Mouse (Mus musculus) natural killer cell, adult 2 months (primary cell): Measurements from ENCODE around the gene Gm39566.

Source experiments
- DNase-seq, 2 experiments: peaks; one replicate each; pipeline ENCODE4 v3.0.0; 2022; ENCODE audit warnings: low spot score in 2 of 2

Gm39566 gene

GRCm38 (mm10) chr11:69797924-69798323, 17.2 kb downstream of the Gm39566 start:
- DNase-seq, result no peak

GRCm38 (mm10) chr11:69795983-69796435, 19.1 kb downstream of the Gm39566 start:
- DNase-seq, result no peak

- DNase-seq, result peak; percentile 93 to 94
Measured at GRCm38 (mm10) chr11:69795168-69795982, 19.7 kb downstream of the Gm39566 start, which contains the start of gene Chrnb1. Gene Chrnb1 (minus strand): TSS chr11:69795943.

GRCm38 (mm10) chr11:69793429-69793828, 21.7 kb downstream of the Gm39566 start:
- no peak for DNase-seq

DNA sequence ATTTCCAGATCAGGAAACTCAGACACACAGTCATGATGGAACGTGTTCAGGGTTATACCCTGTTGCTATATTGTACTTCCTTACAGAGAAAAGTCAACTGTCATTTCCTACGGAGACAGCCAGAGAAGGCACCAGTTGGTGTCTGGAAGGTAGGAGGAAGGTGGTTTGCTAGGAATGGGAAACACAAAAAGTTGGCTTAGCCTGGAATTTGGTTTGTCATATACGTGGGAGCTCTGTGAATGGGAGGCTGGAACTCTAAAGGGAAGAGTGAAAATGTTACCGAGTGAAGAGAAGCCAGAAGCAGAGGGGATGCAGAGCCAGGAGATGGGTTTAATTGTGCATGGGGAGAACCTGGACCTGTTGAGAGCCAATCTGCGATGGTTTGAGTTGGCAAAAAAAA, 23.7 kb downstream of the Gm39566 start:
- no peak for DNase-seq

GRCm38 (mm10) chr11:69789431-69789830, 25.7 kb downstream of the Gm39566 start:
- DNase-seq, result no peak

GRCm38 (mm10) chr11:69787306-69787705, 27.8 kb downstream of the Gm39566 start:
- no peak for DNase-seq

GRCm38 (mm10) chr11:69784793-69785272, 30.3 kb downstream of the Gm39566 start:
- DNase-seq, result no peak

GRCm38 (mm10) chr11:69781828-69782227, 33.3 kb downstream of the Gm39566 start:
- no peak for DNase-seq

DNA sequence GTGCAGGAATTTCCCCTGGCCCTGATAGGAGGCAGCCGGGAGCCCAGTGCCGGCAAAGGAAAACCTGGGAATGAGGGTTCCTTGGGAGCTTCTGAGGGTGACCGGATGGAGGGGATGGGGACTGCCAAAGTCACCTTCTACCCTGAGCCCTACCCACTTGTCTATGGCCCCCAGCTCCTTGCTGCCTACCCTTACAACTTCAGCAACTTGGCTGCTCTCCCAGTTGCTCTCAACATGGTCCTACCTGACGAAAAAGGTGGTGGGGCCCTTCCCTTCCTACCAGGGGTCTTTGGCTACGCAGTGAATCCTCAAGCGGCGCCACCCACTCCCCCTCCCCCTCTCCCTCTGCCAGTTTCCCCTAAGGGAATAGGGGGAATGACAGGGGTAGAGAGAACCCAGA, 36.1 kb downstream of the Gm39566 start:
- no peak for DNase-seq

- DNase-seq, result no peak
Measured at GRCm38 (mm10) chr11:69778258-69778982, 36.7 kb downstream of the Gm39566 start.

GRCm38 (mm10) chr11:69777504-69778257, 37.4 kb downstream of the Gm39566 start:
- peak in 1 of 2 experiments; percentile 43 for DNase-seq

DNA sequence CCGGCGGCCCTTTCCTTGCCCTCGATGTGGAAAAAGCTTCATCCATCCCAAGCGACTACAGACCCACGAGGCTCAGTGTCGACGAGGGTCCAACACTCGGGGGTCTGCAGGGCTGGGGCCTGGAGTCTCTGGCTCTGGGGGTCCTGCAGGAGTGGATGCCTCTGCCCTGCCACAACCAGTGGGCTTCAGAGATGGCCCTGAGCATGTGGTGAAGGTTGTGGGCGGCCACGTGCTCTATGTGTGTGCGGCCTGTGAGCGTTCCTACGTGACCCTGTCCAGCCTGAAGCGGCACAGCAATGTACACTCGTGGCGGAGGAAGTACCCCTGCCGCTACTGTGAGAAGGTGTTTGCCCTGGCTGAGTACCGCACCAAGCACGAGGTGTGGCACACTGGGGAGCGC, 38.6 kb downstream of the Gm39566 start:
- DNase-seq, result no peak

GRCm38 (mm10) chr11:69775716-69776115, 39.4 kb downstream of the Gm39566 start:
- no peak for DNase-seq

- DNase-seq, result no peak
Measured at GRCm38 (mm10) chr11:69774961-69775360, 40.1 kb downstream of the Gm39566 start.

GRCm38 (mm10) chr11:69767625-69767909, 47.5 kb downstream of the Gm39566 start:
- no peak for DNase-seq

DNA sequence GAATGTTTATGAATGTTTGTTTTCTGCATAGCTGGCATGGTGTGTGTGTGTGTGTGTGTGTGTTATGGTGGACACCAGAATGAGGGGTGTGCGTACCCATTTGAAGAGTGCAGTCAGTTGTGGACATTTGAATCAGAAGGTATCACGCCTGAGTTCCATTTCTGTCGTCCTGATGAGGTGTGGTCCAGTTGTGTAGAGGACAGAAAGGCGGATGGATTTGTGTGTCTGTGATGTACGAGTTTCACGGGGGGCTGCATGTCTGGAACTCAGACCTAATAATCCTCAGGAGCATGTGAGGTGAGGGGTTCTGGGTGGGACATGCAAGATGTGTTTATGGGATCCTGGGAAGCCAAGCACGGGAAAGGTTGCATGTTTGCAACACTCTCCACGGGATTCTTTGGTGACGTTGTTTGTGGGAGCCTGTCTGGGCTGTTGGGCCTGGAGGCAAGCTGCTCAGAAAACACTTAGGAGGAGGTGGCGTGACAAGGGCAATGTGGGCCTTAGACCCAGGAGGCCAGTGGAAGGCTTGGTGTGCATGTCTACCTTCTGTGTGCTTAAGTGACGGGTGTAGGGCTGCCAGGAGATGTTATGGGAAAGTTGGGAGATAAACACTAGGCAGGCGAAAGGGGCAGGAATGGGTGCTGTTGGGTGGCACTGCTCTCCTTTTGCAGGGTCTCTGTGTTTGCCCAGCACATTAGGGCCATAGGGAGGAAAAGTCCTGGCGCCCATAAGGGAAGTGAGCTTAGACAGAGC, 48.0 kb downstream of the Gm39566 start:
- no peak for DNase-seq

GRCm38 (mm10) chr11:69766126-69766609, 48.9 kb downstream of the Gm39566 start:
- peak; percentile 63 to 73 for DNase-seq

DNA sequence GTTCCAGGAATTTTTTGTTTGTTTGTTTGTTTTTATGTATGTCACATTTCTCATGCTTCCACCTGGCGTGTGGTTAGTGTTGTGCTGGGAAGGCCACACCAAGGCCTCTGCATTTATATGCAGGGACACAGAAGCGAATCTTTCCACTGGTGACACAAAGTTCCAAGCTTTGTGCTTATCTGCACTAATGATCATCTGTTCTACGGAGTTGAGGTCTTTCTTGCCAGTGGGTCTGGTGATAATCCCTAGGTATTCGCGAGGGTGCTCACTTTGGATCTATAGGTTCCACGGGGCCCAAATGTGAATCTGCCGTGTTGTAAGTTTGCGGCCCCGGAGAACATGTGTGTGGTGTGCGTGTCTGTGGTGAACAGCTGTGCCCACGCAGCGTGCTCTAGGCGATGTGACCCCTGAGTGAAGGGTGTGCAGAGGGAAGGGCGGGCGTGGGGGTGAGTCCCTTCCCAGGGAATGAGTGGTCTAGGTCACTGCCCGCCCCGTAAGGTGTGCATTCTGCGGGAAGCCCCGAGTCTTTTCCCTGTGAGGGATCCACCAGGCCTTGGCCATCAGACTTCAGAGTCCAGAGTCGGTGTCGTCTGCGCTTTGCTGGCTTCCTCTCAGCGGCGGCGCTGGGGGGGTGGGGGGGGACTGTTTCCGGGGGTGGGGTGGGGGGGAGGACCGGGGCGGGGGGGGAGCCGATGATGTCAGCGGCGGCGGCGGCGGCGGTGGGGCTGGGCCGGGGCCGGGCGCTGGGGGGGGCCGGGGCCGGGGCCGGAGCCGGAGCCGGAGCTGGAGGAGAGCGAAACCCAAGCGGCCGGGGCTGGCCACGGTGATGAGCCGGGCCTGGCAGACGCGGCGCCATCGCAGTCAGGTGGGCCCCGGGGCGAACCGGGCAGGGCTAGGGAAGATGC, 49.6 kb downstream of the Gm39566 start, which contains the start of gene Zbtb4:
Gene Zbtb4 (plus strand): TSS at position 692 of the 905 bp plus-strand sequence.
- DNase-seq, result peak; percentile 43 to 45

DNA sequence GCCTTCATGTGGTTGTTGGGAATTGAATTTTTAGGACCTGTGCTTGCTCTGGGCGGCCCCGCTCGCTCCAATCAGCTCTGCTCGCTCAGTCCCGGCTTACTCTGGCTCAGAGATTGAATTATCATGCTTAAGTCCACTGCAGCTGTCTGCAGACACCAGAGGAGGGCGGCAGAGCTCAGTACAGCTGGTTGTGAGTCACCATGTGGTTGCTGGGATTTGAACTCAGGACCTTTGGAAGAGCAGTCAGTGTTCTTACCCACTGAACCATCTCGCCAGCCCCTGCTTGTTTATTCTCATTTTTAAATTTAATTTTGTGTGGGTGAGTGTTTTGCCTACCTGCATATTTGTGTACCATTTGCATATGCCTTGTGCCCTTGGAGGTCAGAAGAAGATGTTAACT, 51.5 kb downstream of the Gm39566 start:
- DNase-seq, result no peak
